Mouse (Mus musculus): ENCODE measurements around the gene Nae1.

Gene Nae1

DNA sequence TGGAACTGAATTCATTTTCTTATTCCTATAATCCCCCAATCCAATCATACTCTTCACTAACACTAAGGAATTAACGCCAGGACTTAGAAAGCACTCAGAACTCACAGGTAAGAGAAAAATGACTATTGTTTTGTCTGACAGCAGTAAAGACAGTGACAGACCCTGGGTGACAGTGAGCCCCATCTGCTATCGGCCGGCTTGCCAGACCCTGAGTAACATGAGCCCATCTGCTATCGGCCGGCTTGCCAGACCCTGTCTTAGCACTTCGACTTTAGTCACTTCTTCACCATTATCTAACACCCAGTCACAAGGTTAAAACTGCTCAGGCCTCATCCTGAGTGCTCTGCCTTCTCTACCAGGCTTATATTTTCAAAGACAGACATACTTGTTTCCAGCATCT lies 4.8 kb downstream of the Nae1 start:
- peak in 1 of 2 experiments; percentile 46 for DNase-seq (ENCODE audit: low spot score in 2 of 2)

DNA sequence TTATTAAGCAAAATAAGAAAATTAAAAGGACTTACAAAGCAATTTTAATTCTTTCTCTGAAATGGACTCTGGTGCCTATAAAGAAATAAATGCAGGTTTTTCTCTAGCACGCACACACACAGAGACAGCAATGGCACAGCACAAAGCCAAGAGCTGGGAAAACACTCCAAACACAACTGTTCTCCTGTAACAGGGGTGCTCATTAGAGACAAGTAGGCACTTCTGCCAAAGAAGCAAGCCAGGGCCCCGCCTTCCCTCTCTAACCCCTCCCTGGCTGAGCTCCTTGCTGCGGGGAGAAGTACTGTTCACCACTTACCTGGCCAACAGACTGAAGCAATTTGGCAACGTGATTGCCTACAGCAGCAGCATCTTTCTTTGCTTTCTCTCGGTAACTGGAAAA lies 16.6 kb downstream of the Nae1 start:
- no peak for DNase-seq (ENCODE audit: low spot score in 2 of 2)

DNA sequence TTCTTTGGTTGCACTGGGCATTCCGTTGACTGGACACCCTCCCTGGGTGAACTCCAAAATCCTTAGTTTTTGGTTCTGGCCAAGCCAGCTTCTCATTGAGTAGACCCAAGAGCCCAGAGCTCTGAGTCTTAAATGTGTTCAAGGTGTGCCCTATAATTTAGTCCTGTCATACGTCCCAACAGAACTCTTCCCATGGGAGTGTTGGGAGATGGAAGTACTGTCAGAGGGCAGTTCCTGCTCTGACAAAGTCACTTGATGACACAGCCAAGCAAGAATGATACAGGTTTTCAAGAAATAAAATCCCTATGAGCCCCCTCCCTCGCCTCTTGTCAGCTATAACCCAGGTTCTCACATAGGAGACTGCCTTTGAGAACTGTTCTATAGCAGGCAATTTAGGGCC lies 24.3 kb downstream of the Nae1 start:
- no peak for DNase-seq (ENCODE audit: low spot score in 2 of 2)

DNA sequence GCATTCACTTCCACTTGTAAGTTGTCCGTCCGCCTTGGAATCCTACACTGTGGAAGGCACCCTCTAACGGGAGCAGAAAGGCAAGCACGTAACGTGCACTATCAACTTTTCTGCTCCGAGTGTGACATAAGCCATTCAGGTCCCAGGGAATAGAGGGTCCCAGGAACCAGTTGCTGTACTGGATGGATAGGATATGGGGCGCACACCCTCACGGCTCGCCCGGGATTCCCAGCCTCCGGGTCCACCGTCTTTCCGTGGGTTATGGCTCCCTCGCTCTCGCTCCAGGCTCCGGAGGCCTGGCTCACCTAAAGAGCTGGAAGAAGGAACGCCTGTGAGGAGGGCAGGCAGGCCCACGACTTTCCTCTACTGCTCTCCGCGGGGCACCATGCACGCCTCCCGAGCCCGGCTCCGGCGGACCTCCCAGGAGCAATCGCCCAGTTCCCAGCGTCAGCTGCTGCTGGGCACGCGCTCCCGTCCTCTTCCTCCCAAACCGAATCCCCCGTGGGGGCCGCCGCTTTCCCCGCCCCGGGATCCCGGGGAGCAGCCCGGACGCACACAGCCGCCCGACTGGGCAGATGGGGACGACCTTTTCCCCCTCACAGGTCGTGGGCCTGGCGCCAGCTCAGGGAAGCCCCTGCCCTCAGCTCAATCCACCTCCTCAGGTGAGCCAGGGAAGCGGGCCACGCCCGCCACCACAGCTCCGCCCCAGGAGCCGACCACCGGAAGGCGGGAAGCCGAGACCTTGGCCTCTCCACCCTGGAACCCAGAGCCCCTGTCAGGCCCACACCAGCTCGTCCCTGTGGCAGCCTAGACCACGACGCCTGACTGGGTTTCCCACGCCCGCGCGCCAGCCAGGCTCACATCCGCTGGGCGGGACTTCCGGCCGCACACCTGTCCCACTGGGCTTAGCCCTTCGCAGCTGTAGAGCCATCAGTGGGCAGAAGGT lies 25.1 kb downstream of the Nae1 start, which contains the start of gene Terb1:
Gene Terb1, minus strand, starts transcription at position 850 of the 946 bp plus-strand sequence.
- peak; percentile 27 to 34 for DNase-seq (ENCODE audit: low spot score in 2 of 2)

DNA sequence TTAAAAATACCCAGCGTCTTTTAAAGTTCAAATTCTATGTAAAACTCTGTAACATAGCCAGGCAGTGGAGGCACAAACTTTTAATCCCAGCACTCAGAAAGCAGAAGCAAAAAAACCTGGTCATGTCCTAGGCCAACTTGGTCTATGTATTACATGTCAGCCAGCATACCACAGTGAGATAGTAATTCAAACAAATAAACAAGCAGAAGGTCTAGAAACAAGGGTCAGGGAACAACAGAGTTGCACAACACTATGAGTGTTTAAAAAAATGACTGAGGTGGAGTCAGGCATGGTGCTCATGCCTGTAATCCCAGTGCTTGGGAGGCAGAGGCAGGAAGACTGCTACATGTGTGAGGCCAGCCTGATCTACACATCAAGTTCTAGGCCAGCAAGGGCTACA lies 55.3 kb downstream of the Nae1 start:
- no peak for DNase-seq (ENCODE audit: low spot score in 2 of 2)

DNA sequence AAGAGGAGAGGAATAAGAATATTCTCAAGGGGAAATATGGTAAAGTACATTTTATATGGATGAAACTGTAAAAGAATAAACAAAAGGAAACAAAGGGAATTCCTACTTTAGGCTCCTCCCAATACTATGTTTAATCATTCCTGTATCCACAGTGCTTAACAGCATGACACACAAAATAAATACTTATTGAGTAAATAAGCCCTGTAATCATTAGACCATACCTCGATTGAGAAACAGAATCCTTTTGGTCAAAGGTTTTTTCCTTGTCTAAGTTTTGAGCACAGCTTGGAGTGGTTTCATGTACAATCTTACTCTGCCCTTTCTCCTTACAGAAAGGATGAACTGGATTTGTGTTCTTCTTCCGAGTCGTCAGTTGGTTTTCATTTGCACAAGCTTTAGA lies 62.0 kb downstream of the Nae1 start:
- DNase-seq (ENCODE audit: low spot score in 2 of 2): no peak

DNA sequence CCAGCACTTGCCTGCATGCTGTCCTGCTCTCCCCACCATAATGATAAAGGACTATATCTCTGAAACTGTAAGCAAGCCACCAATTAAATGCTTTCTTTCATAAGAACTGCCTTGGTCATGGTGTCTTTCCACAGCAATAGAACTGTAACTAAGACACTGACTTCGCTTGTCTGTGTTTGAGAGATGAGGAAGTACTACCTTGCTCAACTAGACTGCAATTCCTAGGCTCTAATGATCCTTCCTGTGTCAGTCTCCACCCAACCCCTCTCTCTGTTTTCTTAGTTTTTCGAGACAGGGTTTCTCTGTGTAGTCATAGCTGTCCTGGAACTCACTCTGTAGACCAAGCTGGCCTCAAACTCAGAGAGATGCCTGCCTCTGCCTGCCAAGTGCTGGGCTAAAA lies 67.0 kb downstream of the Nae1 start:
- DNase-seq (ENCODE audit: low spot score in 2 of 2): no peak
